ENCODE assay signal across 11 mouse cellular contexts in genomic region chr2:52999524-52999969, GRCm38 (mm10).
A peak's percentile ranks its signal among the peaks of the same experiment; 100 is the strongest.
DNase-seq lines count a peak whose midpoint lies in the region; ATAC-seq and TF ChIP-seq lines count a peak whose summit lies in the region.
"Had no signal": no experiment of that assay in that cellular context is flagged by ENCODE, and none has a peak within 500 bp of the region (broad histone marks: within the 10 kb centered on the region; RNA-seq: fewer than 3 reads in every experiment).

No protein-coding gene starts in this region.

- peak; percentile 14 to 25 for DNase-seq in heart, adult 9 months (ENCODE audit: low spot score in 2 of 2)
- no peak for DNase-seq in heart, postnatal 25 days (ENCODE audit: low spot score)
- peak; percentile 5 for DNase-seq in A20 (ENCODE audit: low read depth, low spot score)
- peak; percentile 37 for DNase-seq in NIH3T3 (ENCODE audit: low read depth)
- DNase-seq in lung, embryonic 14.5 days: peak; percentile 55
- DNase-seq in urinary bladder, postnatal 4 days (ENCODE audit: low spot score in 2 of 2): no peak
- no peak for DNase-seq in B cell, adult 2 months
- no peak for DNase-seq in layer of hippocampus, adult 8-10 months (ENCODE audit: low spot score in 2 of 2)

- no peaks in the 10 kb centered on the region for H3K9me3 ChIP-seq in lung, embryonic 14.5 days (ENCODE audit: low read depth, low read length)
- H3K9me3 ChIP-seq: heart, embryonic 13.5 days; limb, embryonic 12.5 days; neural tube, embryonic 13.5 days had no signal

- no peaks in the 10 kb centered on the region; the same call in 1 of the 2 replicates for H3K4me1 ChIP-seq in lung, embryonic 14.5 days (ENCODE audit: insufficient read depth)
- H3K4me1 ChIP-seq: limb, embryonic 12.5 days had no signal

- H3K27ac ChIP-seq in lung, embryonic 14.5 days (ENCODE audit: low read depth): no peak overlapping the region
- H3K27ac ChIP-seq: heart, embryonic 13.5 days; limb, embryonic 12.5 days; neural tube, embryonic 13.5 days had no signal

- H3K9ac ChIP-seq in lung, embryonic 14.5 days: no peak overlapping the region
- H3K9ac ChIP-seq: heart, embryonic 13.5 days; limb, embryonic 12.5 days; neural tube, embryonic 13.5 days had no signal

- whole genome bisulfite sequencing in lung, embryonic 14.5 days: 41% methylated on average over 3 of the region's 3 CpGs

- peak; percentile 40 for TF ChIP-seq CTCF in lung, embryonic 14.5 days (IDR thresholded peaks at IDR 0.05; ENCODE audit: low read depth)

- no peaks in the 10 kb centered on the region for H3K27me3 ChIP-seq in lung, embryonic 14.5 days (ENCODE audit: insufficient read depth, low read length)
- H3K27me3 ChIP-seq: heart, embryonic 13.5 days; limb, embryonic 12.5 days; neural tube, embryonic 13.5 days had no signal

- no peak overlapping the region for H3K4me2 ChIP-seq in lung, embryonic 14.5 days
- H3K4me2 ChIP-seq: heart, embryonic 13.5 days; limb, embryonic 12.5 days; neural tube, embryonic 13.5 days had no signal

- peak; percentile 58; the same call in 1 of the 2 replicates for ATAC-seq in lung, embryonic 14.5 days (ENCODE audit: insufficient read depth)

- H3K36me3 ChIP-seq in lung, embryonic 14.5 days (ENCODE audit: insufficient read depth): no peaks in the 10 kb centered on the region
- H3K36me3 ChIP-seq: heart, embryonic 13.5 days; limb, embryonic 12.5 days; neural tube, embryonic 13.5 days had no signal

- no peak overlapping the region for H3K4me3 ChIP-seq in lung, embryonic 14.5 days (ENCODE audit: low read depth, low read length)
- H3K4me3 ChIP-seq: heart, embryonic 13.5 days; limb, embryonic 12.5 days; neural tube, embryonic 13.5 days had no signal

- intact Hi-C loops in heart, postnatal 25 days (cut with DNase I): loop anchor here (5.0 kb wide), 1 partner anchor 42 kb away; no protein-coding TSS in a partner anchor

Comparison
In these comparisons a context has a peak if more than half of its experiments do, and no peak if none do; other contexts are left out.
1. DNase-seq: peak in heart, adult 9 months (2 of 2), A20 (single experiment), NIH3T3 (single experiment) and lung, embryonic 14.5 days (single experiment); none in heart, postnatal 25 days (single experiment), urinary bladder, postnatal 4 days (0 of 2), B cell, adult 2 months (0 of 2) and layer of hippocampus, adult 8-10 months (0 of 2).